10 mouse cellular contexts compared by ENCODE assay signal in the genomic region with DNA sequence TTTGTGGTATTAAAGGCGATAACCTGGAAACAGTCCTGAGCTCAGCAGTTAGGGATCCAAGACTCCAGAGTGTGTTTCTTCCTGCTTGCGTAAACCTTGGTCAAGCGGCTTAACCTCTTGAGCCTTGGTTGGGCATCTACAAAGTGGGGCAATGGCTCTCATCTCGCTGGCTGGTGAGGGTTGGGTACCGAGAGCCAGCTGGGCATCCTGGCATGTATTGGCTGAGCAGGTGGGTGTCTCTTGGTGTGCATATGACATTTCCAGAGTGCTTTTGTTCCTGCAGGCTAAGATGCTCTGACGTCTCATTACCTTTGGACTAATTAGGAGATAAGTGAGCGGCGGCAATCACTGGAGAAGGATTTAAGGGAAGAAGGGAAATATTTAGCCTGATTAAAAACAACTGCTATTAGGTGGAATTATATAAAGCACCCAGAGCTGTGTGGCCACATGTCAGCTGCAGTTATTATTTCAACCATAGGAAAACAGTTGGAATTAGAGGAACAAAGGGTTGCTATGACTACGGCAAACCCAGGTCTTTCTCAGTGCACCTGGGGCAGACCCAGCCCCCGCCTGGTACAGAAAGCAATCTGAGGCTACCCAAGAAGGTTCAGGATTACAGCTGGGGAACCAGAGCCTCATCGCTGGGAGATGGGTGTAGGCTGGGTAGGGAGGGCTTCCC. TPM values are rescaled to one million over a fixed set of nuclear protein-coding genes. Genes with fewer than 3 reads are reported as not detected.
DNase-seq lines count a peak whose midpoint lies in the region; ATAC-seq and TF ChIP-seq lines count a peak whose summit lies in the region.
"Had no signal": no experiment of that assay in that cellular context is flagged by ENCODE, and none has a peak within 500 bp of the region (broad histone marks: within the 10 kb centered on the region; RNA-seq: fewer than 3 reads in every experiment).

No protein-coding gene starts in this region.

- no peaks in the 10 kb centered on the region for H3K27me3 ChIP-seq in liver, postnatal 0 days (ENCODE audit: insufficient read depth, low read length)
- no peaks in the 10 kb centered on the region for H3K27me3 ChIP-seq in embryonic facial prominence, embryonic 12.5 days
- no peaks in the 10 kb centered on the region for H3K27me3 ChIP-seq in hindbrain, embryonic 13.5 days
- no peaks in the 10 kb centered on the region for H3K27me3 ChIP-seq in neural tube, embryonic 14.5 days (ENCODE audit: control insufficient read depth, insufficient read depth, low read length)
- no peaks in the 10 kb centered on the region for H3K27me3 ChIP-seq in lung, postnatal 0 days (replicated peaks; ENCODE audit: insufficient read depth, low read length)

- H3K4me3 ChIP-seq in liver, postnatal 0 days (ENCODE audit: low read depth, low read length) = no peak overlapping the region
- no peak overlapping the region for H3K4me3 ChIP-seq in embryonic facial prominence, embryonic 12.5 days
- no peak overlapping the region for H3K4me3 ChIP-seq in hindbrain, embryonic 13.5 days
- H3K4me3 ChIP-seq in neural tube, embryonic 14.5 days (ENCODE audit: low read depth, low read length) = no peak overlapping the region
- no peak overlapping the region for H3K4me3 ChIP-seq in lung, postnatal 0 days (ENCODE audit: low read depth, low read length)
- H3K4me3 ChIP-seq: left cerebral cortex, adult 2 months had no signal

- no peak for DNase-seq in liver, postnatal 0 days
- no peak for DNase-seq in liver
- DNase-seq in lung, postnatal 0 days (ENCODE audit: low spot score) = no peak
- no peak for DNase-seq in adrenal gland, adult 18-20 months (ENCODE audit: low spot score in 2 of 2)
- DNase-seq: spleen, adult 18-20 months; thymus, postnatal 4 days had no signal

- H3K4me1 ChIP-seq in liver, postnatal 0 days (ENCODE audit: insufficient read depth) = peaks cover 38% of the 10 kb centered on the region
- peaks cover 45% of the 10 kb centered on the region for H3K4me1 ChIP-seq in embryonic facial prominence, embryonic 12.5 days
- peaks cover 50% of the 10 kb centered on the region for H3K4me1 ChIP-seq in hindbrain, embryonic 13.5 days (replicated peaks)
- peaks cover 17% of the 10 kb centered on the region for H3K4me1 ChIP-seq in neural tube, embryonic 14.5 days (ENCODE audit: control insufficient read depth, insufficient read depth, low read length)
- H3K4me1 ChIP-seq in lung, postnatal 0 days (ENCODE audit: insufficient read depth, low read depth, low read length) = peaks cover 11% of the 10 kb centered on the region; the same call in 1 of the 2 replicates

- peak overlapping the region; percentile 62; the same call in 1 of the 2 replicates for H3K27ac ChIP-seq in liver, postnatal 0 days (ENCODE audit: low read depth)
- H3K27ac ChIP-seq in embryonic facial prominence, embryonic 12.5 days = peak overlapping the region; percentile 63
- peak overlapping the region; percentile 91 for H3K27ac ChIP-seq in hindbrain, embryonic 13.5 days
- peak overlapping the region; percentile 82 for H3K27ac ChIP-seq in neural tube, embryonic 14.5 days (ENCODE audit: low read depth, low read length)
- H3K27ac ChIP-seq in lung, postnatal 0 days (ENCODE audit: low read length) = no peak overlapping the region
- H3K27ac ChIP-seq: left cerebral cortex, adult 2 months had no signal

- no peak for ATAC-seq in liver, postnatal 0 days
- peak; percentile 57; the same call in 1 of the 2 replicates for ATAC-seq in embryonic facial prominence, embryonic 12.5 days (ENCODE audit: insufficient number of reproducible peaks, insufficient read depth, low FRiP score, low TSS enrichment)
- ATAC-seq in hindbrain, embryonic 13.5 days (ENCODE audit: low FRiP score) = peak; percentile 60
- ATAC-seq in neural tube, embryonic 14.5 days (ENCODE audit: low read depth) = peak; percentile 54
- ATAC-seq in lung, postnatal 0 days = no peak

- 0 out of 2 replicates have a peak overlapping the region, but pooled peaks have one; percentile 64 for H3K4me2 ChIP-seq in liver, postnatal 0 days (ENCODE audit: low read depth, low read length)
- no peak overlapping the region for H3K4me2 ChIP-seq in embryonic facial prominence, embryonic 12.5 days (replicated peaks)
- no peak overlapping the region for H3K4me2 ChIP-seq in hindbrain, embryonic 13.5 days
- no peak overlapping the region for H3K4me2 ChIP-seq in neural tube, embryonic 14.5 days (ENCODE audit: low read depth, low read length)
- H3K4me2 ChIP-seq in lung, postnatal 0 days (replicated peaks; ENCODE audit: low read depth, low read length) = no peak overlapping the region

- WGBS in liver, postnatal 0 days (ENCODE audit: insufficient replicate concordance) = 89% methylated on average over 11 of the region's 11 CpGs
- 72% methylated on average over 11 of the region's 11 CpGs for WGBS in embryonic facial prominence, embryonic 12.5 days
- 72% methylated on average over 11 of the region's 11 CpGs for WGBS in hindbrain, embryonic 13.5 days
- 73% methylated on average over 11 of the region's 11 CpGs for WGBS in neural tube, embryonic 14.5 days
- WGBS in lung, postnatal 0 days = 86% methylated on average over 11 of the region's 11 CpGs

- TF ChIP-seq EP300 in liver, postnatal 0 days (IDR thresholded peaks at IDR 0.05; ENCODE audit: low read depth) = no peak
- no peak for TF ChIP-seq EP300 in lung, postnatal 0 days (IDR thresholded peaks at IDR 0.05)

- no peaks in the 10 kb centered on the region for H3K9me3 ChIP-seq in liver, postnatal 0 days (ENCODE audit: low read length)
- no peaks in the 10 kb centered on the region for H3K9me3 ChIP-seq in embryonic facial prominence, embryonic 12.5 days
- H3K9me3 ChIP-seq in hindbrain, embryonic 13.5 days = no peaks in the 10 kb centered on the region
- H3K9me3 ChIP-seq in neural tube, embryonic 14.5 days (ENCODE audit: control insufficient read depth, low read length) = no peaks in the 10 kb centered on the region
- H3K9me3 ChIP-seq in lung, postnatal 0 days (ENCODE audit: low read length) = no peaks in the 10 kb centered on the region

- H3K9ac ChIP-seq in liver, postnatal 0 days (replicated peaks) = no peak overlapping the region
- H3K9ac ChIP-seq in embryonic facial prominence, embryonic 12.5 days = no peak overlapping the region
- no peak overlapping the region for H3K9ac ChIP-seq in hindbrain, embryonic 13.5 days
- no peak overlapping the region for H3K9ac ChIP-seq in neural tube, embryonic 14.5 days (replicated peaks; ENCODE audit: low read depth, low read length)
- H3K9ac ChIP-seq in lung, postnatal 0 days (replicated peaks; ENCODE audit: low read depth) = no peak overlapping the region

- peaks cover 21% of the 10 kb centered on the region for H3K36me3 ChIP-seq in liver, postnatal 0 days (replicated peaks; ENCODE audit: insufficient read depth, low read length)
- H3K36me3 ChIP-seq in embryonic facial prominence, embryonic 12.5 days = peaks cover 33% of the 10 kb centered on the region
- peaks cover 39% of the 10 kb centered on the region for H3K36me3 ChIP-seq in hindbrain, embryonic 13.5 days
- H3K36me3 ChIP-seq in neural tube, embryonic 14.5 days (ENCODE audit: control insufficient read depth, insufficient read depth, low read length) = no peaks in the 10 kb centered on the region
- H3K36me3 ChIP-seq in lung, postnatal 0 days (ENCODE audit: insufficient read depth, low read length) = peaks cover 9% of the 10 kb centered on the region; the same call in 1 of the 2 replicates

- TF ChIP-seq CTCF in liver, postnatal 0 days (IDR thresholded peaks at IDR 0.05; ENCODE audit: low read depth) = no peak
- TF ChIP-seq CTCF in lung, postnatal 0 days (IDR thresholded peaks at IDR 0.05) = no peak

RNA-seq across cellular contexts. Expression of a gene that starts 24.2 kb away (rescaled TPM):
- polyA plus RNA-seq in liver, postnatal 0 days (2015; fragmentation: Nextera tagmentation; extraction: Ambion mirVana) = 31.1 and 34.4 TPM in 2 replicates
- 56.2 and 67.5 TPM in 2 replicates for polyA plus RNA-seq in embryonic facial prominence, embryonic 12.5 days (2016; fragmentation: Nextera tagmentation; extraction: Ambion mirVana)
- 91.0 and 98.3 TPM in 2 replicates for polyA plus RNA-seq in hindbrain, embryonic 13.5 days (2015; fragmentation: Nextera tagmentation; extraction: Ambion mirVana)
- polyA plus RNA-seq in neural tube, embryonic 14.5 days (2014; fragmentation: Nextera tagmentation; extraction: Ambion mirVana) = 89.3 and 100 TPM in 2 replicates
- 92.6 and 119 TPM in 2 replicates for polyA plus RNA-seq in lung, postnatal 0 days (2015; fragmentation: Nextera tagmentation; extraction: Ambion mirVana)
- 100 to 1,000 TPM; 209 to 474 TPM for total RNA-seq in adrenal gland, adult 18-20 months (2021)

Comparison
In these comparisons a context has a peak if more than half of its experiments do, and no peak if none do; other contexts are left out.
1. ATAC-seq: peak in embryonic facial prominence, embryonic 12.5 days (single experiment), hindbrain, embryonic 13.5 days (single experiment) and neural tube, embryonic 14.5 days (single experiment); none in liver, postnatal 0 days (single experiment) and lung, postnatal 0 days (single experiment).